In the genomic region with DNA sequence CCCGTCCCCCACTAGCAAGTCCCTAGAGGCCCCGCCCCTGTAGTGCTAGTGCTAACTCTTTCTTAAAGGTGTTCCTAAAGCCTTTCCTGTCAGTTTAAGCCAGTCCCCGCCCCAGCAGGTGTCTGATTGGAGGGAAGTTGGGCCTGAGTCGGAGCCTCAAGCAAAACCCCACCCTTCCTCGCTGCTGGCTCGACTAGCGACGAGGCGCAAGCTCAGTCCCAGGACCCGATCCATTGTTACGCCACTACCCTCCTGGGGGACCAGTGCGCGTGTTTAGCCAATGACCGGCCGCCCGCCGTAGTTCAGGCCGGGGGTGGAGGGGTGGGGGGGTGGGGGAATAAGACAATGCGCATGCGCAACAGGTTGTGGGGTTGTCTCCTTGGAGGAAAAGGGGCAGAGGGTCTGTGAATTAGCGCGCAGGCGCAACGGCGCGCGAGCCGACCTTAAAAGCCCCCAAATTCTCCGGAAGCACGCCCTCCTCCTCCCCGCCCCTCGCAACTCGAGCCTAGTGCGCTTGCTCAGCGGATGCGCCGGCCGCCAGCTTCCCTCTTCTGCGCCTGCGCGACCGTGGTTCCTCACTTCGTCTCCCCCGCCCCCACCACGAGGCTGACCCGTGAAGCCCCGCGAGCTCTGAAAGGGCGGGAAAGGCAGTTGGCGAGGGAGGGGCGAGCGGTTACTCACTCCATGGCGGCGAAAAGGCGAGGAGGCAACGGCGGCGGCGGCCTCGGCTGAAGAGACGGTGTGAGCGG, we compare ENCODE assay signal across 8 mouse cellular contexts. TPM values are rescaled to one million over a fixed set of nuclear protein-coding genes. Genes with fewer than 3 reads are reported as not detected.
A peak's percentile ranks its signal among the peaks of the same experiment; 100 is the strongest.
DNase-seq lines count a peak whose midpoint lies in the region; ATAC-seq and TF ChIP-seq lines count a peak whose summit lies in the region.

Nup62 (plus strand) TSS at position 368 of the 749 bp plus-strand sequence.
Il4i1 (plus strand) TSS at position 667 of the 749 bp plus-strand sequence.

- peak within 1 kb of the TSS; percentile 58 for H3K4me2 ChIP-seq in forebrain, embryonic 15.5 days (replicated peaks)

- H3K4me3 ChIP-seq in ES-E14 (ENCODE audit: insufficient read depth in 1 of 2, low read depth in 1 of 2, low read length in 2 of 2, poor library complexity in 1 of 2, severe bottlenecking in 1 of 2) = peak within 1 kb of the TSS; percentile 94 to 99
- peak within 1 kb of the TSS; percentile 99 for H3K4me3 ChIP-seq in forebrain, embryonic 15.5 days
- H3K4me3 ChIP-seq in lung, adult 2 months (replicated peaks; ENCODE audit: extremely low read depth, low read depth, low read length) = peak within 1 kb of the TSS; percentile 89

- TF ChIP-seq POLR2A in lung, adult 2 months (IDR thresholded peaks at IDR 0.05; ENCODE audit: borderline replicate concordance, extremely low read depth, low read depth, low read length) = peak; percentile 84; the same call in 1 of the 2 replicates

- H3K9me3 ChIP-seq in ES-E14 (ENCODE audit: control insufficient read depth, insufficient read depth, low read depth, low read length) = no peaks in the 10 kb centered on the region
- H3K9me3 ChIP-seq in forebrain, embryonic 15.5 days = no peaks in the 10 kb centered on the region

- intact Hi-C loops in heart, postnatal 25 days (cut with DNase I) = no loop called here

- H3K9ac ChIP-seq in ES-E14 (ENCODE audit: insufficient read depth, low read depth, low read length, poor library complexity, severe bottlenecking) = peak within 1 kb of the TSS; percentile 100
- peak within 1 kb of the TSS; percentile 95 for H3K9ac ChIP-seq in forebrain, embryonic 15.5 days (replicated peaks)

- peaks cover 3 to 21% of the 10 kb centered on the region in 2 experiments; a peak in 3 of 4 replicates for H3K4me1 ChIP-seq in ES-E14 (ENCODE audit: control insufficient read depth in 2 of 2, insufficient read depth in 2 of 2, low read length in 2 of 2, poor library complexity in 1 of 2)
- H3K4me1 ChIP-seq in forebrain, embryonic 15.5 days = peaks cover 50% of the 10 kb centered on the region
- peaks cover 18% of the 10 kb centered on the region for H3K4me1 ChIP-seq in lung, adult 2 months (ENCODE audit: control insufficient read depth, insufficient read depth, low read length)

- no peaks in the 10 kb centered on the region for H3K27me3 ChIP-seq in forebrain, embryonic 15.5 days

- in situ Hi-C loops in ES-E14 (cut with MboI; ENCODE audit: low sequenced_read_pairs in 2 of 2, unreplicated experiment in 2 of 2) = no loop called here

- under 1% methylated on average over 62 of the region's 62 CpGs for whole genome bisulfite sequencing in forebrain, embryonic 15.5 days
- under 1% methylated on average over 62 of the region's 62 CpGs for WGBS in lung, adult 2 months

- peak; percentile 94 for ATAC-seq in forebrain, embryonic 15.5 days (replicated peaks)
- peak; percentile 89 for ATAC-seq in neutrophil, adult 5-6 weeks (ENCODE audit: extremely low read depth, insufficient number of reproducible peaks, low FRiP score, poor library complexity, severe bottlenecking)

- peak; percentile 99 for DNase-seq in ES-E14 (ENCODE audit: low read depth, low spot score)
- peak; percentile 98 for DNase-seq in cerebellum, adult 11-12 months
- peak; percentile 98 for DNase-seq in heart, postnatal 25 days (ENCODE audit: low spot score)
- DNase-seq in layer of hippocampus, adult 18-20 months (ENCODE audit: low spot score in 2 of 2) = peak; percentile 97 to 98
- peak; percentile 98 for DNase-seq in lung, adult 2 months
- peak; percentile 98 to 99 for DNase-seq in thymus, adult 18-20 months

- peaks cover 19% of the 10 kb centered on the region; the same call in 1 of the 2 replicates for H3K36me3 ChIP-seq in ES-E14 (ENCODE audit: control insufficient read depth, insufficient read depth, low read length, poor library complexity, severe bottlenecking)
- H3K36me3 ChIP-seq in forebrain, embryonic 15.5 days = no peaks in the 10 kb centered on the region

- TF ChIP-seq CTCF in lung, adult 2 months (IDR thresholded peaks at IDR 0.05; ENCODE audit: insufficient read depth, low read length) = no peak

- peak within 1 kb of the TSS; percentile 100 for H3K27ac ChIP-seq in ES-E14 (ENCODE audit: insufficient read depth, low read depth, low read length, poor library complexity, severe bottlenecking)
- H3K27ac ChIP-seq in forebrain, embryonic 15.5 days (replicated peaks) = peak within 1 kb of the TSS; percentile 95

TF ChIP-seq in ES-E14, 5 proteins besides CTCF, POLR2A, EP300 and RAD21:
- TF ChIP-seq MAFK (IDR thresholded peaks at IDR 0.05; ENCODE audit: insufficient read depth, low read depth, low read length) (no peak), ZNF384 (IDR thresholded peaks at IDR 0.05; ENCODE audit: low read depth, low read length) (no peak), CHD2 (IDR thresholded peaks at IDR 0.05; ENCODE audit: low read depth, low read length) (peak; percentile 90), HCFC1 (IDR thresholded peaks at IDR 0.05; ENCODE audit: borderline replicate concordance, insufficient read depth, low read length) (0 out of 2 replicates have a peak, but pooled peaks have one; percentile 24), ZC3H11A (IDR thresholded peaks at IDR 0.05; ENCODE audit: borderline replicate concordance, low read depth, low read length) (no peak)

RNA-seq across cellular contexts. Expression of gene Nup62, which starts in this region (rescaled TPM):
- total RNA-seq in ES-E14 (2012; rRNA removed) = 91.0 and 98.0 TPM in 2 replicates
- 52.3 and 56.0 TPM in 2 replicates for polyA plus RNA-seq in forebrain, embryonic 15.5 days (2015; fragmentation: Nextera tagmentation; extraction: Ambion mirVana)
- 10 to 100 TPM; 26.0 to 28.6 TPM for total RNA-seq in heart, postnatal 25 days (2021)
- 10 to 100 TPM; 30.7 to 32.7 TPM for total RNA-seq in layer of hippocampus, adult 18-20 months (2021)
- 42.9 and 44.1 TPM in 2 replicates for polyA plus RNA-seq in lung, adult 2 months (2012; rRNA removed)
- total RNA-seq in neutrophil, adult 5-6 weeks (2017) = 40.6 and 42.0 TPM in 2 replicates

RNA-seq across cellular contexts. Expression of gene Il4i1, which starts in this region (rescaled TPM):
- total RNA-seq in ES-E14 (2012; rRNA removed) = 4.8 and 6.0 TPM in 2 replicates
- polyA plus RNA-seq in forebrain, embryonic 15.5 days (2015; fragmentation: Nextera tagmentation; extraction: Ambion mirVana) = 1.8 and 2.3 TPM in 2 replicates
- total RNA-seq in heart, postnatal 25 days (2021) = 1 to 10 TPM in 1 of 2 experiments, under 1 TPM in 1; 0.62 to 2.2 TPM
- total RNA-seq in layer of hippocampus, adult 18-20 months (2021) = 1 to 10 TPM; 1.8 to 2.0 TPM
- 6.5 and 7.6 TPM in 2 replicates for polyA plus RNA-seq in lung, adult 2 months (2012; rRNA removed)
- total RNA-seq in neutrophil, adult 5-6 weeks (2017) = 25.3 and 28.3 TPM in 2 replicates

Comparison
In these comparisons a context has a peak if more than half of its experiments do, and no peak if none do; other contexts are left out.
1. Peak in every context shown above with its lines: DNase-seq, ATAC-seq, H3K4me3 ChIP-seq and H3K27ac ChIP-seq.